Mouse (Mus musculus) heart, adult 2 months (tissue): ENCODE measurements around the gene Cntrob.

Experiments
- CTCF ChIP-seq: fragments of 200-600 bp; IDR thresholded peaks from 2 replicates; pipeline ENCODE4 v1.8.1; 2022; ENCODE audit warnings: antibody characterized with exemption, mild to moderate bottlenecking, moderate library complexity
- POLR2A ChIP-seq: fragments of 200-500 bp; IDR thresholded peaks from 2 replicates; pipeline ENCODE4 v1.6.1; 2011; ENCODE audit warnings: mild to moderate bottlenecking, low read depth, low read length, control low read depth; ENCODE audit not compliant: insufficient read depth

DNA sequence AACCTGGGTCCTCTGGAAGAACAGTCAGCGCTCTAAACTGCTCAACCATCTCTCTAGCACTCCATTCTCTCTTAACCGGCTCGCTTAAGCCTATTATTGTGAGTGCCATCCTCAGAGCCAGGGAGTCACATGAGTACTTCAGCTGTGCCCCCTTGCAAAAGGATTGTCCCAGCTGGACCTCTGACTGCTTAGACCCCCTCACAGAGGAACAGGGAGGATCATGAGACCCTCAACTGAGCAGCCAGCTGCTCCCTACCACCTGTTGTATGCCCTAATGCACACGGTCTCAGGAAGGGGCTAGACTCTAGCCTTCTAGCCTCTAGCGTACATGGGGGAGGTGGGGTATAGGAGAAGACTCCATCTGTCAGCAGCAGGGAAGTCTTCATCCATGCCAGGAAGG, 68.8 kb downstream of the Cntrob start:
- TF ChIP-seq POLR2A (no peak), CTCF (no peak)
